Mouse (Mus musculus): ENCODE data around the gene Serinc3.
"Not testable (repeated sequence)": the region's sequence is repeated elsewhere in the genome, so short reads cannot be mapped to it uniquely, and the experiment has no call there.

Serinc3 gene

GRCm38 (mm10) chr2:163662076-163662475, 17.1 kb upstream of the Serinc3 start:
- DNase-seq, result no peak

GRCm38 (mm10) chr2:163661371-163661850, 16.5 kb upstream of the Serinc3 start:
- peak; percentile 29 for DNase-seq

GRCm38 (mm10) chr2:163660103-163660701, 15.3 kb upstream of the Serinc3 start:
- DNase-seq, result no peak

GRCm38 (mm10) chr2:163659431-163659830, 14.5 kb upstream of the Serinc3 start:
- no peak for DNase-seq

GRCm38 (mm10) chr2:163658941-163659340, 14.0 kb upstream of the Serinc3 start:
- DNase-seq, result peak; percentile 43

GRCm38 (mm10) chr2:163657975-163658886, 13.3 kb upstream of the Serinc3 start, which contains the start of gene Pkig:
TSS of gene Pkig (plus strand) at chr2:163658386.
- DNase-seq, result peak; percentile 94

- no peak for DNase-seq
These were observed 12.6 kb upstream of the Serinc3 start for GRCm38 (mm10) chr2:163657486-163657885.

- DNase-seq, result not testable (repeated sequence)
These were observed 10.8 kb upstream of the Serinc3 start for GRCm38 (mm10) chr2:163655699-163656098.

GRCm38 (mm10) chr2:163646461-163647080, 1.6 kb upstream of the Serinc3 start:
- no peak for DNase-seq

GRCm38 (mm10) chr2:163645700-163646460, 949 bp upstream of the Serinc3 start:
- no peak for DNase-seq

- no peak for DNase-seq
These were observed 884 bp downstream of the Serinc3 start for GRCm38 (mm10) chr2:163644047-163644446.

GRCm38 (mm10) chr2:163643576-163643971, 1.4 kb downstream of the Serinc3 start:
- DNase-seq, result no peak

GRCm38 (mm10) chr2:163642685-163643575, 2.0 kb downstream of the Serinc3 start:
- DNase-seq, result peak; percentile 63

- peak; percentile 48 for DNase-seq
These were observed 3.2 kb downstream of the Serinc3 start for GRCm38 (mm10) chr2:163641681-163642080.

GRCm38 (mm10) chr2:163640493-163640892, 4.4 kb downstream of the Serinc3 start:
- no peak for DNase-seq

- no peak for DNase-seq
These were observed 7.2 kb downstream of the Serinc3 start for GRCm38 (mm10) chr2:163637655-163638266.

- DNase-seq, result no peak
These were observed 8.9 kb downstream of the Serinc3 start for GRCm38 (mm10) chr2:163636057-163636456.

GRCm38 (mm10) chr2:163634211-163634610, 10.7 kb downstream of the Serinc3 start:
- DNase-seq, result no peak

GRCm38 (mm10) chr2:163631715-163632114, 13.2 kb downstream of the Serinc3 start:
- no peak for DNase-seq

GRCm38 (mm10) chr2:163631223-163631622, 13.7 kb downstream of the Serinc3 start:
- no peak for DNase-seq

GRCm38 (mm10) chr2:163621401-163621800, 23.5 kb downstream of the Serinc3 start:
- not testable (repeated sequence) for DNase-seq
